Mouse (Mus musculus): ENCODE measurements around the gene Fam183b.

- TF ChIP-seq GATA1 (IDR thresholded peaks at IDR 0.05; ENCODE audit: low read length) (no peak), TAL1 (IDR thresholded peaks at IDR 0.05; ENCODE audit: low read length) (no peak)
Measured at GRCm38 (mm10) chr11:58799747-58800146, 2.0 kb downstream of the Fam183b start.

Measured in erythroblast, embryonic 14.5 days (primary cell).